Comparison of ENCODE assay signal across 24 mouse cellular contexts in genomic region chr16:39195431-39195830, GRCm38 (mm10).
DNase-seq lines count a peak whose midpoint lies in the region; ATAC-seq and TF ChIP-seq lines count a peak whose summit lies in the region.
"Had no signal": no experiment of that assay in that cellular context is flagged by ENCODE, and none has a peak within 500 bp of the region (broad histone marks: within the 10 kb centered on the region; RNA-seq: fewer than 3 reads in every experiment).

No protein-coding gene starts in this region.

- H3K36me3 ChIP-seq in midbrain, embryonic 11.5 days (ENCODE audit: control insufficient read depth, insufficient read depth, low read length), result no peaks in the 10 kb centered on the region
- H3K36me3 ChIP-seq: embryonic facial prominence, embryonic 10.5 days; embryonic facial prominence, embryonic 15.5 days; forebrain, embryonic 12.5 days; heart, embryonic 13.5 days; intestine, embryonic 15.5 days; limb, embryonic 12.5 days; liver, embryonic 15.5 days; midbrain, embryonic 12.5 days; neural tube, embryonic 13.5 days had no signal

- no peak overlapping the region for H3K4me2 ChIP-seq in midbrain, embryonic 11.5 days
- H3K4me2 ChIP-seq: embryonic facial prominence, embryonic 15.5 days; forebrain, embryonic 12.5 days; heart, embryonic 13.5 days; intestine, embryonic 15.5 days; limb, embryonic 12.5 days; liver, embryonic 15.5 days; lung, embryonic 14.5 days; midbrain, embryonic 12.5 days; neural tube, embryonic 13.5 days had no signal

- H3K27ac ChIP-seq in left cerebral cortex, adult 2 months, result no peak overlapping the region
- H3K27ac ChIP-seq in midbrain, embryonic 11.5 days (ENCODE audit: low read depth, low read length), result no peak overlapping the region
- H3K27ac ChIP-seq: embryonic facial prominence, embryonic 10.5 days; embryonic facial prominence, embryonic 15.5 days; forebrain, embryonic 12.5 days; heart, embryonic 13.5 days; hindbrain, postnatal 0 days; intestine, embryonic 15.5 days; kidney, postnatal 0 days; limb, embryonic 12.5 days; liver, embryonic 15.5 days; midbrain, embryonic 12.5 days; neural tube, embryonic 13.5 days had no signal

- WGBS in midbrain, embryonic 11.5 days, result 92% methylated on average over 1 of the region's 1 CpGs

- ATAC-seq in midbrain, embryonic 11.5 days (ENCODE audit: low FRiP score), result no peak
- ATAC-seq: CD4-positive, CD25-positive, alpha-beta regulatory T cell, adult 4 months; forebrain, postnatal 0 days; hindbrain, postnatal 0 days; intestine, embryonic 15.5 days had no signal

- no peaks in the 10 kb centered on the region for H3K4me1 ChIP-seq in midbrain, embryonic 11.5 days (ENCODE audit: control insufficient read depth, insufficient read depth, low read length)
- H3K4me1 ChIP-seq: embryonic facial prominence, embryonic 10.5 days; embryonic facial prominence, embryonic 15.5 days; forebrain, embryonic 12.5 days; heart, embryonic 13.5 days; intestine, embryonic 15.5 days; limb, embryonic 12.5 days; liver, embryonic 15.5 days; midbrain, embryonic 12.5 days; neural tube, embryonic 13.5 days had no signal

- no peak; the same call in 1 of the 2 replicates for TF ChIP-seq CTCF in left cerebral cortex, adult 2 months (IDR thresholded peaks at IDR 0.05)

- intact Hi-C loops in left cerebral cortex, postnatal 4 days (cut with DNase I), result no loop called here
- intact Hi-C loops in left cerebral cortex, adult 2 months (cut with DNase I), result no loop called here
- intact Hi-C loops in gastrocnemius, postnatal 36 days (cut with DNase I), result no loop called here

- H3K4me3 ChIP-seq in left cerebral cortex, adult 2 months, result no peak overlapping the region
- no peak overlapping the region for H3K4me3 ChIP-seq in midbrain, embryonic 11.5 days (ENCODE audit: low read depth, low read length)
- H3K4me3 ChIP-seq: embryonic facial prominence, embryonic 10.5 days; embryonic facial prominence, embryonic 15.5 days; forebrain, embryonic 12.5 days; heart, embryonic 13.5 days; intestine, embryonic 15.5 days; limb, embryonic 12.5 days; liver, embryonic 15.5 days; midbrain, embryonic 12.5 days; neural tube, embryonic 13.5 days had no signal

- DNase-seq in left cerebral cortex, postnatal 4 days, result peak; percentile 30
- no peak for DNase-seq in left cerebral cortex, adult 2 months (ENCODE audit: extremely low spot score in 1 of 2, low spot score in 2 of 2)
- peak; percentile 12 to 23 for DNase-seq in cerebellum, adult 18-20 months
- peak; percentile 79 to 81 for DNase-seq in cerebellum, postnatal 10 days
- no peak for DNase-seq in midbrain, embryonic 11.5 days (ENCODE audit: low spot score, missing footprints)
- no peak for DNase-seq in kidney, adult 9 months
- no peak for DNase-seq in gastrocnemius, postnatal 36 days
- DNase-seq: adrenal gland, postnatal 25 days; forebrain, postnatal 0 days; heart, postnatal 10 days; kidney, adult 2 months; lung, embryonic 14.5 days had no signal

- no peaks in the 10 kb centered on the region for H3K9me3 ChIP-seq in midbrain, embryonic 11.5 days (ENCODE audit: control insufficient read depth, low read length)
- H3K9me3 ChIP-seq: embryonic facial prominence, embryonic 10.5 days; embryonic facial prominence, embryonic 15.5 days; forebrain, embryonic 12.5 days; heart, embryonic 13.5 days; intestine, embryonic 15.5 days; limb, embryonic 12.5 days; liver, embryonic 15.5 days; midbrain, embryonic 12.5 days; neural tube, embryonic 13.5 days had no signal

- H3K27me3 ChIP-seq in midbrain, embryonic 11.5 days (ENCODE audit: control insufficient read depth, insufficient read depth, low read length), result no peaks in the 10 kb centered on the region
- H3K27me3 ChIP-seq: embryonic facial prominence, embryonic 15.5 days; forebrain, embryonic 12.5 days; heart, embryonic 13.5 days; intestine, embryonic 15.5 days; limb, embryonic 12.5 days; liver, embryonic 15.5 days; midbrain, embryonic 12.5 days; neural tube, embryonic 13.5 days had no signal

- no peak overlapping the region for H3K9ac ChIP-seq in midbrain, embryonic 11.5 days (ENCODE audit: low read length)
- H3K9ac ChIP-seq: embryonic facial prominence, embryonic 15.5 days; forebrain, embryonic 12.5 days; forebrain, postnatal 0 days; heart, embryonic 13.5 days; intestine, embryonic 15.5 days; limb, embryonic 12.5 days; liver, embryonic 15.5 days; lung, embryonic 14.5 days; midbrain, embryonic 12.5 days; neural tube, embryonic 13.5 days had no signal

Comparison
In these comparisons a context has a peak if more than half of its experiments do, and no peak if none do; other contexts are left out.
1. DNase-seq: peak in left cerebral cortex, postnatal 4 days (single experiment), cerebellum, adult 18-20 months (2 of 2) and cerebellum, postnatal 10 days (2 of 2); none in left cerebral cortex, adult 2 months (0 of 2), midbrain, embryonic 11.5 days (single experiment), kidney, adult 9 months (single experiment) and gastrocnemius, postnatal 36 days (0 of 2).